Mouse (Mus musculus) MEL (cell line): ENCODE results near the gene Plekha5. TPM values are rescaled to one million over a fixed set of nuclear protein-coding genes. Genes with fewer than 3 reads are reported as not detected.

Experiments used
- DNase-seq: peaks from one replicate; pipeline ENCODE4 v3.0.0; 2011; ENCODE audit warnings: low read depth, low spot score
- H3K27ac ChIP-seq: 2 replicates; pipeline ENCODE4 v1.5.1; 2012; ENCODE audit warnings: low read depth, mild to moderate bottlenecking, control low read depth, low read length, moderate library complexity; ENCODE audit not compliant: control insufficient read depth
- H3K27me3 ChIP-seq, 2 experiments: fragments of 150-350 bp in 1 of 2; sonication (generic) in 1 of 2; 2 replicates each; pipeline ENCODE4 v1.6.1; 2012; ENCODE audit warnings: low read length in 2 of 2, mild to moderate bottlenecking in 2 of 2, improper control_type of control experiment in 1 of 2, moderate library complexity in 1 of 2; ENCODE audit not compliant: insufficient read depth in 2 of 2, control insufficient read depth in 1 of 2
- H3K36me3 ChIP-seq, 2 experiments: 2 replicates each; pipeline ENCODE4 v1.6.1; 2012 to 2014; ENCODE audit warnings: low read length in 2 of 2, improper control_type of control experiment in 1 of 2, inconsistent platforms in 1 of 2, mild to moderate bottlenecking in 1 of 2; ENCODE audit not compliant: insufficient read depth in 2 of 2, control insufficient read depth in 1 of 2
- H3K4me1 ChIP-seq, 2 experiments: fragments of 150-350 bp in 1 of 2; sonication (generic) in 1 of 2; 2 replicates each; pipeline ENCODE4 v1.6.1; 2012; ENCODE audit warnings: low read length in 2 of 2, improper control_type of control experiment in 1 of 2, mild to moderate bottlenecking in 1 of 2; ENCODE audit not compliant: insufficient read depth in 2 of 2, control insufficient read depth in 1 of 2
- H3K4me3 ChIP-seq, 2 experiments: fragments of 150-350 bp in 1 of 2; sonication (generic) in 1 of 2; 2 replicates each; pipeline ENCODE4 v1.5.1; 2012; ENCODE audit warnings: low read depth in 2 of 2, low read length in 2 of 2, mild to moderate bottlenecking in 2 of 2, moderate library complexity in 2 of 2, control low read depth in 1 of 2, improper control_type of control experiment in 1 of 2; ENCODE audit not compliant: control insufficient read depth in 1 of 2, insufficient read depth in 1 of 2
- H3K79me2 ChIP-seq: 2 replicates; pipeline ENCODE4 v1.6.1; 2012; ENCODE audit warnings: mild to moderate bottlenecking, low read length, moderate library complexity; ENCODE audit not compliant: control insufficient read depth, poor library complexity, insufficient read depth
- H3K9ac ChIP-seq: 2 replicates; pipeline ENCODE4 v1.6.1; 2012; ENCODE audit warnings: low read depth, mild to moderate bottlenecking, control low read depth, low read length, moderate library complexity; ENCODE audit not compliant: control insufficient read depth, poor library complexity, severe bottlenecking
- H3K9me3 ChIP-seq: fragments of 150-350 bp; sonication (generic); replicated peaks from 2 replicates; pipeline ENCODE4 v1.6.1; 2012; ENCODE audit warnings: mild to moderate bottlenecking, low read length, improper control_type of control experiment, moderate library complexity; ENCODE audit not compliant: insufficient read depth
- CTCF ChIP-seq, 3 experiments: IDR thresholded peaks in 2 of 3; conservative IDR thresholded peaks in 1 of 3; 2 replicates each; pipeline ENCODE4 v1.5.1; 2011 to 2012; ENCODE audit warnings: low read length in 3 of 3, low read depth in 2 of 3, mild to moderate bottlenecking in 2 of 3, improper control_type of control experiment in 1 of 3, inconsistent platforms in 1 of 3, mixed read lengths in 1 of 3, moderate library complexity in 1 of 3; ENCODE audit not compliant: control insufficient read depth in 1 of 3, insufficient read depth in 1 of 3, poor library complexity in 1 of 3, severe bottlenecking in 1 of 3
- ETS1 ChIP-seq: IDR thresholded peaks from 2 replicates; pipeline ENCODE4 v1.6.1; 2012; ENCODE audit warnings: low read depth, mild to moderate bottlenecking, inconsistent platforms, low read length, improper control_type of control experiment, moderate library complexity
- GATA1 ChIP-seq: IDR thresholded peaks from 2 replicates; pipeline ENCODE4 v1.6.1; 2011; ENCODE audit warnings: low read depth, low read length, improper control_type of control experiment
- HCFC1 ChIP-seq: IDR thresholded peaks from 2 replicates; pipeline ENCODE4 v1.6.1; 2012; ENCODE audit warnings: low read depth, mild to moderate bottlenecking, inconsistent platforms, low read length, improper control_type of control experiment, moderate library complexity
- JUND ChIP-seq: IDR thresholded peaks from 2 replicates; pipeline ENCODE4 v1.6.1; 2011; ENCODE audit warnings: low read depth, mild to moderate bottlenecking, improper control_type of control experiment, low read length
- KAT2A ChIP-seq: conservative IDR thresholded peaks from 2 replicates; pipeline ENCODE4 v1.6.1; 2012; ENCODE audit warnings: low read depth, low read length, improper control_type of control experiment, inconsistent platforms
- MEF2A ChIP-seq: IDR thresholded peaks from 2 replicates; pipeline ENCODE4 v1.6.1; 2014; ENCODE audit warnings: low read depth, mild to moderate bottlenecking, inconsistent platforms, low read length, improper control_type of control experiment; ENCODE audit not compliant: poor library complexity, insufficient replicate concordance, severe bottlenecking; ENCODE audit errors: extremely low read depth
- NELFE ChIP-seq: IDR thresholded peaks from 2 replicates; pipeline ENCODE4 v1.6.1; 2011; ENCODE audit warnings: low read depth, low read length, improper control_type of control experiment
- POLR2A ChIP-seq, 2 experiments: IDR thresholded peaks; 2 replicates each; pipeline ENCODE4 v1.6.1; 2011 to 2012; ENCODE audit warnings: low read length in 2 of 2, mild to moderate bottlenecking in 2 of 2, control low read depth in 1 of 2, improper control_type of control experiment in 1 of 2, low read depth in 1 of 2, moderate library complexity in 1 of 2; ENCODE audit not compliant: control insufficient read depth in 1 of 2, insufficient read depth in 1 of 2, poor library complexity in 1 of 2
- POLR2AphosphoS2 ChIP-seq: IDR thresholded peaks from 2 replicates; pipeline ENCODE4 v1.6.1; 2011; ENCODE audit warnings: low read length, improper control_type of control experiment
- RAD21 ChIP-seq: IDR thresholded peaks from 2 replicates; pipeline ENCODE4 v1.6.1; 2011; ENCODE audit warnings: mild to moderate bottlenecking, low read depth, low read length, improper control_type of control experiment
- SIN3A ChIP-seq: IDR thresholded peaks from 2 replicates; pipeline ENCODE4 v1.6.1; 2012; ENCODE audit warnings: low read length, improper control_type of control experiment, inconsistent platforms
- SMC3 ChIP-seq: IDR thresholded peaks from 2 replicates; pipeline ENCODE4 v1.6.1; 2011; ENCODE audit warnings: low read depth, low read length, improper control_type of control experiment
- TAL1 ChIP-seq: IDR thresholded peaks from 2 replicates; pipeline ENCODE4 v1.6.1; 2012; ENCODE audit warnings: mild to moderate bottlenecking, inconsistent platforms, low read length, moderate library complexity, mixed read lengths
- TBP ChIP-seq: IDR thresholded peaks from 2 replicates; pipeline ENCODE4 v1.8.0; 2011; ENCODE audit warnings: low read depth, low read length, improper control_type of control experiment
- TCF12 ChIP-seq: IDR thresholded peaks from 2 replicates; pipeline ENCODE4 v1.6.1; 2014; ENCODE audit warnings: low read depth, mild to moderate bottlenecking, inconsistent platforms, low read length, improper control_type of control experiment, moderate library complexity
- USF1 ChIP-seq: IDR thresholded peaks from 2 replicates; pipeline ENCODE4 v1.6.1; 2014; ENCODE audit warnings: low read depth, mild to moderate bottlenecking, inconsistent platforms, low read length, improper control_type of control experiment, moderate library complexity
- USF2 ChIP-seq, 2 experiments: IDR thresholded peaks; 2 replicates each; pipeline ENCODE4 v1.6.1; 2011 to 2012; ENCODE audit warnings: improper control_type of control experiment in 2 of 2, low read length in 2 of 2, borderline replicate concordance in 1 of 2, inconsistent platforms in 1 of 2, low read depth in 1 of 2, mild to moderate bottlenecking in 1 of 2; ENCODE audit not compliant: insufficient read depth in 1 of 2
- ZKSCAN1 ChIP-seq: IDR thresholded peaks from 2 replicates; pipeline ENCODE4 v1.6.1; 2012; ENCODE audit warnings: low read depth, mild to moderate bottlenecking, inconsistent platforms, low read length, improper control_type of control experiment, moderate library complexity
- ZMIZ1 ChIP-seq: IDR thresholded peaks from 2 replicates; pipeline ENCODE4 v1.6.1; 2012; ENCODE audit warnings: low read depth, mild to moderate bottlenecking, inconsistent platforms, low read length, improper control_type of control experiment, moderate library complexity
- ZNF384 ChIP-seq: IDR thresholded peaks from 2 replicates; pipeline ENCODE4 v1.6.1; 2012; ENCODE audit warnings: low read depth, mild to moderate bottlenecking, inconsistent platforms, low read length, improper control_type of control experiment
- polyA plus RNA-seq, 2 experiments: library from polyadenylated mRNA; stranded (reverse) in 1 of 2; unstranded in 1 of 2; fragments of >175 nt in 1 of 2; fragments of >200 nt in 1 of 2; gene quantifications; 2 replicates each; pipeline versions ENCODE4 v1.2.1 to v1.2.4; 2012; ENCODE audit warnings: low replicate concordance in 2 of 2, low read depth in 1 of 2; ENCODE audit not compliant: insufficient read length in 2 of 2, insufficient read depth in 1 of 2, missing spikeins in 1 of 2
- total RNA-seq: library from RNA; depleted of rRNA; stranded (reverse); fragments of 300-350 nt; gene quantifications from 2 replicates; pipeline ENCODE4 v1.2.3, GENCODE M21; 2012

The Plekha5 gene
- total and polyA plus RNA-seq, 3 experiments = 0.24 to 0.35 TPM; not detected in 1

- Histone ChIP-seq H3K27ac (no peak overlapping the region), H3K27me3 (no peaks in the 10 kb centered on the region), H3K79me2 (no peaks in the 10 kb centered on the region), H3K4me1 (no peaks in the 10 kb centered on the region), H3K36me3 (no peaks in the 10 kb centered on the region), H3K9ac (no peak overlapping the region)
- no peak for DNase-seq
- TF ChIP-seq TCF12 (peak; percentile 12; the same call in 1 of the 2 replicates), RAD21 (no peak)
- TF ChIP-seq, all 39 proteins: peak for 1
- no peaks in the 10 kb centered on the region for H3K9me3 ChIP-seq
- no peak overlapping the region for H3K4me3 ChIP-seq
Observed at GRCm38 (mm10) chr6:140550741-140551140, 126.9 kb downstream of the Plekha5 start.

- no peak overlapping the region for H3K9ac ChIP-seq
- peak; percentile 9; the same call in 1 of the 2 replicates for TF ChIP-seq RAD21
- TF ChIP-seq USF2 (IDR thresholded peaks at IDR 0.05; ENCODE audit: borderline replicate concordance in 1 of 2, insufficient read depth in 1 of 2, low read depth in 1 of 2, low read length in 2 of 2) = no peak
- TF ChIP-seq ZNF384 = no peak
- peak in 1 of 3 experiments; percentile 31; a peak in 2 of 6 replicates for TF ChIP-seq CTCF (IDR thresholded peaks at IDR 0.05 in 2 of 3, conservative IDR thresholded peaks at IDR 0.05 in 1 of 3; ENCODE audit: control insufficient read depth in 1 of 3, insufficient read depth in 1 of 3, low read depth in 2 of 3, low read length in 3 of 3, poor library complexity in 1 of 3, severe bottlenecking in 1 of 3)
- peak; percentile 27; the same call in 1 of the 2 replicates for TF ChIP-seq SMC3
- TF ChIP-seq, all 39 proteins: peak for 3
- Histone ChIP-seq H3K4me3 (no peak overlapping the region), H3K4me1 (no peaks in the 10 kb centered on the region), H3K36me3 (no peaks in the 10 kb centered on the region), H3K9me3 (no peaks in the 10 kb centered on the region), H3K27ac (no peak overlapping the region), H3K79me2 (no peaks in the 10 kb centered on the region), H3K27me3 (no peaks in the 10 kb centered on the region)
- DNase-seq = peak; percentile 11
Observed at GRCm38 (mm10) chr6:140554261-140554660, 130.4 kb downstream of the Plekha5 start.

- no peaks in the 10 kb centered on the region for H3K36me3 ChIP-seq
- TF ChIP-seq NELFE = no peak
- no peak for TF ChIP-seq HCFC1
- no peak for TF ChIP-seq TBP
- no peak for TF ChIP-seq USF1
- TF ChIP-seq RAD21 = no peak
- no peak for TF ChIP-seq MEF2A
- no peak for TF ChIP-seq TCF12
- no peak for TF ChIP-seq TAL1
- TF ChIP-seq POLR2A (IDR thresholded peaks at IDR 0.05; ENCODE audit: control insufficient read depth in 1 of 2, insufficient read depth in 1 of 2, low read depth in 1 of 2, low read length in 2 of 2, poor library complexity in 1 of 2) = no peak
- no peak for TF ChIP-seq SIN3A
- no peak for TF ChIP-seq ZMIZ1
- TF ChIP-seq ZKSCAN1 = no peak
- no peak for TF ChIP-seq GATA1
- no peak for TF ChIP-seq ETS1
- no peak for TF ChIP-seq USF2 (IDR thresholded peaks at IDR 0.05; ENCODE audit: borderline replicate concordance in 1 of 2, insufficient read depth in 1 of 2, low read depth in 1 of 2, low read length in 2 of 2)
- TF ChIP-seq ZNF384 = no peak
- TF ChIP-seq KAT2A = no peak
- no peak for TF ChIP-seq JUND
- no peak for TF ChIP-seq POLR2AphosphoS2
- H3K27ac ChIP-seq = no peak overlapping the region
- DNase-seq = no peak
- H3K4me1 ChIP-seq = no peaks in the 10 kb centered on the region
- H3K9ac ChIP-seq = no peak overlapping the region
- no peaks in the 10 kb centered on the region for H3K27me3 ChIP-seq
- H3K4me3 ChIP-seq = no peak overlapping the region
- no peaks in the 10 kb centered on the region for H3K79me2 ChIP-seq
- no peaks in the 10 kb centered on the region for H3K9me3 ChIP-seq
Observed at GRCm38 (mm10) chr6:140559411-140559810, 135.6 kb downstream of the Plekha5 start.
